Mouse (Mus musculus): ENCODE data around the gene Sart1. TPM values are rescaled to one million over a fixed set of nuclear protein-coding genes. Genes with fewer than 3 reads are reported as not detected.
A peak's percentile ranks its signal among the peaks of the same experiment; 100 is the strongest.
"Not testable (repeated sequence)": the region's sequence is repeated elsewhere in the genome, so short reads cannot be mapped to it uniquely, and the experiment has no call there.

Gene Sart1
- total RNA-seq, 2 experiments from 2014 or later, result 98.7 to 123 TPM

GRCm38 (mm10) chr19:5374177-5374576 lies 14.3 kb downstream of the Sart1 start:
- DNase-seq (ENCODE audit: low spot score in 2 of 2), result no peak

GRCm38 (mm10) chr19:5372724-5373123 lies 15.8 kb downstream of the Sart1 start:
- DNase-seq (ENCODE audit: low spot score in 2 of 2), result no peak

GRCm38 (mm10) chr19:5370932-5371331 lies 17.6 kb downstream of the Sart1 start:
- DNase-seq (ENCODE audit: low spot score in 2 of 2), result no peak

- no peak for DNase-seq (ENCODE audit: low spot score in 2 of 2)
Measured at GRCm38 (mm10) chr19:5367455-5367854, 21.0 kb downstream of the Sart1 start.

GRCm38 (mm10) chr19:5367053-5367359 lies 21.5 kb downstream of the Sart1 start, which contains the start of gene Banf1:
Gene Banf1, minus strand, starts transcription at chr19:5367168.
- no peak for DNase-seq (ENCODE audit: low spot score in 2 of 2)

GRCm38 (mm10) chr19:5366175-5367052 lies 22.1 kb downstream of the Sart1 start, which contains the start of gene Eif1ad:
Gene Eif1ad, plus strand, starts transcription at chr19:5366741.
- peak; percentile 79 to 96 for DNase-seq (ENCODE audit: low spot score in 2 of 2)

- no peak for DNase-seq (ENCODE audit: low spot score in 2 of 2)
Measured at GRCm38 (mm10) chr19:5365751-5366150, 22.8 kb downstream of the Sart1 start.

GRCm38 (mm10) chr19:5364124-5364523 lies 24.4 kb downstream of the Sart1 start:
- DNase-seq (ENCODE audit: low spot score in 2 of 2), result no peak

- DNase-seq (ENCODE audit: low spot score in 2 of 2), result no peak
Measured at GRCm38 (mm10) chr19:5362186-5362585, 26.3 kb downstream of the Sart1 start.

GRCm38 (mm10) chr19:5356080-5356479 lies 32.4 kb downstream of the Sart1 start:
- DNase-seq (ENCODE audit: low spot score in 2 of 2), result no peak

GRCm38 (mm10) chr19:5353609-5354008 lies 34.9 kb downstream of the Sart1 start:
- no peak for DNase-seq (ENCODE audit: low spot score in 2 of 2)

- DNase-seq (ENCODE audit: low spot score in 2 of 2), result not testable (repeated sequence)
Measured at GRCm38 (mm10) chr19:5349502-5349873, 39.0 kb downstream of the Sart1 start, which contains the start of gene Cst6. Gene Cst6, minus strand, starts transcription at chr19:5349574.

- DNase-seq (ENCODE audit: low spot score in 2 of 2), result no peak
Measured at GRCm38 (mm10) chr19:5348526-5349501, 39.7 kb downstream of the Sart1 start.

GRCm38 (mm10) chr19:5348064-5348463 lies 40.4 kb downstream of the Sart1 start:
- no peak for DNase-seq (ENCODE audit: low spot score in 2 of 2)

- DNase-seq (ENCODE audit: low spot score in 2 of 2), result no peak
Measured at GRCm38 (mm10) chr19:5345297-5346131, 43.0 kb downstream of the Sart1 start.

GRCm38 (mm10) chr19:5341360-5341759 lies 47.1 kb downstream of the Sart1 start:
- DNase-seq (ENCODE audit: low spot score in 2 of 2), result no peak

- DNase-seq (ENCODE audit: low spot score in 2 of 2), result peak; percentile 48 to 53
Measured at GRCm38 (mm10) chr19:5337975-5338374, 50.5 kb downstream of the Sart1 start.

GRCm38 (mm10) chr19:5335441-5335840 lies 53.1 kb downstream of the Sart1 start, which contains the start of gene Catsper1:
Gene Catsper1, plus strand, starts transcription at chr19:5335741.
- no peak for DNase-seq (ENCODE audit: low spot score in 2 of 2)

- no peak for DNase-seq (ENCODE audit: low spot score in 2 of 2)
Measured at GRCm38 (mm10) chr19:5334741-5335140, 53.8 kb downstream of the Sart1 start.

- DNase-seq (ENCODE audit: low spot score in 2 of 2), result no peak
Measured at GRCm38 (mm10) chr19:5327970-5328369, 60.5 kb downstream of the Sart1 start.
